Mouse (Mus musculus): ENCODE measurements around the gene Insr. TPM values are rescaled to one million over a fixed set of nuclear protein-coding genes. Genes with fewer than 3 reads are reported as not detected.
A peak's percentile ranks its signal among the peaks of the same experiment; 100 is the strongest.

The Insr gene
- total RNA-seq, 2 experiments from 2014 or later: 129 to 144 TPM

GRCm38 (mm10) chr8:3237319-3237718, 42.1 kb downstream of the Insr start:
- peak; percentile 80 to 86 for DNase-seq
- intact Hi-C loops (cut with DNase I): no loop called here

- intact Hi-C loops (cut with DNase I): no loop called here
- DNase-seq: peak in 1 of 2 experiments; percentile 42
These were observed 43.1 kb downstream of the Insr start for GRCm38 (mm10) chr8:3236277-3236676.

DNA sequence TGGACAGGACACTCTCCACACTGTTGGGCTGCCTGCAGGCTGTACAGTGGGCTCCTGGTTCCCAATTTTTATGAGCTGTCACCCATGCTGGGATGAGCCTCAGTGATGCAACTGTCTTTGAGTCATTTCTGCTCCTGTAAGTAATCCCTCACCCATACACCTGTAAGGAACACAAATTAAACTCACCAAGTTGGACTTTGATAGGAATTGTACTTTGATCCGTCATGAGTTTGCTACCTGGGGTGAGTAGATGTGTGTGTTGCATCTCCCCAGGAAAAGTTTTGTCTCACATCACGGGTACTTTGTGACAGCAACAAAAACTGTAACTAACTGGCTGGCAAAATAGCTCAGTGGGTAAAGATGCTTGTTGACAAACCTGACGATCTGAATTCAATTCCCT, 44.8 kb downstream of the Insr start:
- intact Hi-C loops (cut with DNase I): no loop called here

DNA sequence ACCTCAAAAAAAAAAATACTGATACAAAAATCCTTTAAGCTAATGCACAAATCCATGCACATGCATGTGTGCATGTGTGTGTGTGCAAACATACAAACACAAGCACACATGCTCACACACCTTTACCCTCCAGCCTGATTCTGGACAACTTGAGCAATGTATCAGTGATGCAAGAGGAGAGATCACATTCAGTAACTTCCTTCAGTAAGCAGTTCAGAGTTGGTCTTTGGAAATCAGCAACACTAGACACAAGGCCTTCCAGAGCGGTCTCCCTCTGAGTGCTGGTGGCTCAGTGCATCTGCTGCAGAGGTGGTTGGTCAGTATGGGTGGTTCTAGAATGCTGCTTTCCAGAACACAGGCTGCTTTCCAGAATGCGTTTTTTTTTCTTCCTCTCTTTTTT, 46.8 kb downstream of the Insr start:
- DNase-seq: no peak
- intact Hi-C loops (cut with DNase I): no loop called here

More for the DNA sequence above, 44.8 kb downstream of the Insr start:
- DNase-seq: no peak

DNA sequence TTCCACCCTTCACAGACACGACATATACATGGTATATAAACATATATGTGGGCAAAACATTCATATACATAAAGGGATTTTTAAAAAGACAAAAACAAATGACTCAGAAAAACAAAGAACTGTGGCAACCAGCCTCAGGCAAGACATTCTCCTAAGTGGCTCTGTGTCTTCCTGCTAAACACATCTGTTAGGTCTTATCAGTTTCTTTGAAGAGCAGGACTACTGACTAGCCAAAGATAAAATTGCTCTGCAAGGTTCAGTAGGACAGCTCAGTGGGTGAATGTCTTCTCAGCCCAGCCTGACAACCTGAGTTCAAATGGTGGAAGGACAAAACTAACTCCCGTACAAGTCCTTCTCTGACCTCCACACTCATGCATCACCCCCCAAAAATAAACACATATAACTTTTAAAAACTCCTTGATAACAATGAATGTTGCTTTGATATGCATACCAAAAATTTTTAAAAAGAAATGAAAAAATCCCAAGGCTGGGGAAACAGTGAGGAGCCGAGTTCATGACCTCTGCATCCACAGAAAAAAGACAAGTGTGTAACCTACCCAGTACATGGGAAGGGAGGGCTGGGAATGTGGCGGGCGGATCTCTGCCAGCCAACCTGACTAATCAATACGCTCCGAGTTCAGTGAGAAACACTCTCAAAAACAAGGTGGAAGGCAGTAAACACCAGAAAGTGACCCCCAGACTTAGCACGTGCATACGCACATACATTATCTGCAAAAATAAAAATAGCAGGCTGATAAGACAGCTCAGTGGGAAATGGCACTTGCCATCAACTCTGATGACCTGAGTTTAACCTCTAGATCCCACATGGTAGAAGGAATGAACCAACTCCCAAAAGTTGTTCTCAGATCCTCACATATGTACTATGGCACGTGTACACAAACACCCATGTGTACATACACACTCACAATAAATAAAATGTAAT, 49.0 kb downstream of the Insr start:
- peak in 1 of 2 experiments; percentile 55 for DNase-seq
- intact Hi-C loops (cut with DNase I): no loop called here

- DNase-seq: no peak
- intact Hi-C loops (cut with DNase I): no loop called here
These were observed 52.0 kb downstream of the Insr start for GRCm38 (mm10) chr8:3227423-3227822.

- DNase-seq: no peak
- intact Hi-C loops (cut with DNase I): no loop called here
These were observed 53.7 kb downstream of the Insr start for GRCm38 (mm10) chr8:3225731-3226130.

DNA sequence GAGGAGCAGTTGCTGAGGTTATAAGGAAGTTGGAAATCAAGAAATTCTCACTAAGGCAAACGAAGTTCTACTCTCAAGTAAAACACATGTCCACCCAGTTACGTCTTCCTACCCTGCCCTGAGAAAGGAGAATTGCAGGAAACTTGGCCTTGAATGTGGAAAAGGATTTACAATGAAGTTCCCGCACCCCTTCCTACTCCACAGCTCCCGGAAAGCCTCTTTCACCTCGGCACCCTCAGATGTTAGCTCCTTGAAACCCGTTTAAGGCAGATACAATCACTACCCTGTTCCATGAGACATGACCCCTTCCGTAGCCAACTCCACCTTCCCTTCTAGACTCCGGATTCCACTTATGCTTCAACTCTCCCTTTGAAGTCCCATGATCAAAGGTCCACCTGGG, 54.2 kb downstream of the Insr start:
- DNase-seq: no peak
- intact Hi-C loops (cut with DNase I): no loop called here

DNA sequence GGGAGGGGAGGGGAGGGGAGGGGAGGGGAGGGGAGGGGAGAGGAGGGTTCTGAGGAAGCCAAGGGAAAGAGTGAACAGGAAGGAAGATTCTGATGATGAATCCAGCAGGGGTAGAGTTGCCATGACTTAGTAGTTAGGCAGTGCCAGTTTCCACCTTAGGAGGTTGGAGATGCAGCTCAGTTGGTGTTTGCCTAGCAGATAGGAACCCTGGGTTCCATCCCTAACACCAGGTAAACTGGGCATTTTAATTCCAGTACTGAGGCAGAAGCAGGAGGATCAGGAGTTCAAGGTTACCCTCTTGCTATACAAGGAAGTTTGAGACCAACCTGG, 56.8 kb downstream of the Insr start:
- intact Hi-C loops (cut with DNase I): loop anchor here (2.0 kb wide), 1 partner anchor 56 kb away; the partner anchor contains the start of gene Insr
- no peak for DNase-seq

DNA sequence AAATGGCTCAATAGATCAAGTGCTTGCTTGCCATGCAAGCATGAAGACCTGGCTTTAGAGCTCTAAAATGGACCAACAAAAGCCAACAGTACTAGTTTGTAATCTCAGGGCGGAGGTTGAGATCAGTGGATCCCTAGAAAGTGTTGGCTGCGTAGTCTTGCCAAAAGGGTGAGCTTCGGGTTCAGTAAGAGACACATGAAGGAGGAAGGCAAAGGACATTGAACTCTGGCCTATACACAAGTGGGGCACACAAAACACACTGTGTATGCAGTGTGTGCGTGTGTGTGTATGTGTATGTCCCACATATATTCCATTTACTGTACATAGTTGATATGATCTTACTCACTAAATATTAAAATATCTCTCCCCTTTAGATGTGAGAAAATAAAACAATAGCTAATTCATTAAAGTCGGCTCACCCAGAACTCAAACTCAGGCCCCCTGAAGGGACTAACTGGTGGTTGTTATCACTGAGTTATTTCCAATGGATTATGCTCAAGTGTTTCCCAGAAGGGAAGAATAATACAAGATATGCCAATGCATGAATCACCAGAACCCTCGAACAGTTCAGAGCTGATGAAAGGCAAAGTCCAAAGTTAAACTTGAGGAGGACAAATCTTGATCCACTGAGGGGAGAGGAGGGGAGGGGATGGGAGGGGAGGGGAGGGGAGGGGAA, 57.3 kb downstream of the Insr start:
- intact Hi-C loops (cut with DNase I): loop anchor here (2.0 kb wide), 1 partner anchor 57 kb away; the partner anchor contains the start of gene Insr
- peak in 1 of 2 experiments; percentile 28 for DNase-seq

DNA sequence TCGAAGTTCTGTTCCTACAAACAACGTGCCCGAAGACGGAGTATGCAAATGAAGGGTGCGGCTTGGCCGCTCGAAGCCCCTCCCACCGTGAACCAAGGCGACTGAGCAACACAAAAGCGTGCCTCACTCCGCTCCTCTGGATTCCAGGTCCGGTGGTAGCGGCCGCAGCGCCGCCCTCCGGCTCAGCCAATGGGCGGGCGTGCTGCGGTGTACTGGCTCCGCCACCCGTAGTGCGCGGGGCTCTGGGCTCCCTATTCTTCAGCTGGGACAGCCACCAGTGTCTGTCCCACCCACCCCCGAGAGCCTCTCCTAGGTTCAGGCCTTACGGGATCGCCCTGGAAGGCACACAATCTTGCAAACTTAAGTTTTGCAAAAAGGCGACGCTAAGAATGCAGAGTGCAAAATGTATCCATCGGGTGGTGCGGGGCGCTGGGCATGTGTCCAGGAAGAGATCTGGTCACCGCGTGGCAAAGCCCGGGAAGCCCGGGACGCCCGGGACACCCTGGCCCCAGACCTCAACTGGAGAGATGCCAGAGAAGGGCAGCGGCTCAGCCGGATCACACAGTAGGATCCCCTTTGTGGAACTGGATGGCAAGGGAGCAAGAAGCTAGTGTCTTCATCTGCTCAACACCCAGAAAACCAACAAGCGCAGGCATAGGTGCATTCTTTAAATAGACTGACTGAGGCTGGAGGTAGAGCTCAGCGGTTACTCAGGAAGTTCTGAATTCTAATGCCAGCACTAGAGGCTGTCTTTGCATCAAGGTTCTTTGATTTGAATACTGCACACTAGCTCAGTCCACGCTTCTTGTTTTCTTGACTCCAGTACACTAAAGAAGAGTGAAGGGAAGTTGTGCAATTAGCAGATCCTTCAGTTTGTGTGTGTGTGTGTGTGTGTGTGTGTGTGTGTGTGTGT, 58.1 kb downstream of the Insr start:
- peak; percentile 91 to 93 for DNase-seq
- intact Hi-C loops (cut with DNase I): no loop called here

DNA sequence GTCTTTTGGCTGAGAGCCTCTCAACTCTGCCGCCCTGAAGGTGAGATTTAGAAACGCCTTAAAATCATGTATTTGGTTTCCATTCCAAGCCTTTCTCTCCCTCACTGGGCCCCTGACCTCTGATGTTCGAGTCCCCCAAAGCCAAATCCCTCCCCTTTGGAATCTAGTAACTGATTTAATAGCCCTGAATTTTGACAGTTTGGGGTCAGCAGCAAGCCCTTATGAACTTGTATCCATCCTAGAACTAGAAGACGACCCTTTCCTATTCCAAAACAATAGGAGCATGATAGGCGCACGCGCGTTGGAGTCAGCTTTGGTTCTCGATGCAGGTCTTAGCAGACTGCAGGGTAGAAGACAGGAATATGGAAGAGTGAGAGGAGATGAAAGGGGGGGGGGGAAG, 58.9 kb downstream of the Insr start:
- peak in 1 of 2 experiments; percentile 29 for DNase-seq
- intact Hi-C loops (cut with DNase I): no loop called here

DNA sequence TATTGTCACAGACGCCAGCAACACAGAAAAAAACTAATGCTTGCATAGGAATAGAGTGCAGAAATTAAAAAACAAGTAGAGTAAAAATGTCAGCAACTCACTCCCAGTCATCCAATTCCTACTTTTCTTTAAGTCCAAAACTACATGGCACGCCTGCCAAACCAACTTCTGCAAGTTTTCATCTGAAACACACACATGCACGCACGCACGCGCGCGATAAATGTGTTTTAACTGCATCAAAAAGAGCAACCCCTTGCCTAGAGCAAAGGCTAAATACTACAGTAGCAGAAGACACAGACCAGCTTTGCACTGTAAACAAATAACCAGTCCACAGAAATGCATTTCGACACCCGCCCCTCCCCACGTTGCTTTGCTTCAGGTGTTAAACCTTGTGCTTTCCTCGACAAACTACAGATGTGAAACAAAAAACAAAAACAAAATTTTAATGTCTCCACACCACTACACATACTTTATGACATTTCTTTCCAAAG, 59.5 kb downstream of the Insr start:
- DNase-seq: no peak
- intact Hi-C loops (cut with DNase I): no loop called here

DNA sequence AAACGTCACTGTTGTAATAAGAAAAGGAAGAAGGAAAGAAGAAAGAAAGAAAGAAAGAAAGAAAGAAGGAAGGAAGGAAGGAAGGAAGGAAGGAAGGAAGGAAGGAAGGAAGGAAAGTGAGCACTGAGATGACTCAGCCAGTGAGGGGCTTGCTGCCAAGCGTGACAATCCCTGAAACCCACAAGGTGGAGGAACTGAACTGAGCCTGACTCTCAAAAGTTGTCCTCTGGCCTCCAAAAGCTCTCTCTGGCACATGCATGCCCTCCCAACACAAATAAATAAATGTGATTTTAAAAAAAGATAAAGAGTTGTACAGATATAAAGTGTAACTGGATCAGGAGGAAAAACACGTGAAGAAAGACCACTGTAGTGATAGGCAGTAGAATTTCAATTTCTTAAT, 60.2 kb downstream of the Insr start:
- intact Hi-C loops (cut with DNase I): no loop called here
- no peak for DNase-seq

GRCm38 (mm10) chr8:3216541-3217092, 62.8 kb downstream of the Insr start:
- no peak for DNase-seq
- intact Hi-C loops (cut with DNase I): no loop called here

- intact Hi-C loops (cut with DNase I): no loop called here
- peak; percentile 60 to 67 for DNase-seq
These were observed 63.9 kb downstream of the Insr start for GRCm38 (mm10) chr8:3215561-3215960.

GRCm38 (mm10) chr8:3214601-3215000, 64.8 kb downstream of the Insr start:
- no peak for DNase-seq
- intact Hi-C loops (cut with DNase I): no loop called here

DNA sequence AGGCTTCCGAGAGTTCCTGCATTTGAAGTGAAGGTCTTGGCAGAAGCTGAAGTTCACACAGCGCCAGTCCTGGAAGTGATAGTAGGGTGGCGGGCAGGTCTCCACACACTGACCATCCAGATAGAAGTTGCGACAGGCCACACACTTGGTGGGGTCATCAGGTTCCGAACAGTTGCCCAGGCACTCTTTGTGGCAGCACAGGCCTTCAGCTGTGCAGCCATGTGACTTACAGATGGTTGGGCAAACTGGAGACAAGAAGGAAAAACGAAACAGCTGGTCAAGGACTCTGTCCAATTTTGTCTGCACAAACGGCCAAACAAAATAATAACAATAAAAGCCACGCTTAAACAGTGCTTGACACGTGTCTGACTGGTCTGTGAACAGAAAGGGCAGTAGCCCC, 68.0 kb downstream of the Insr start:
- intact Hi-C loops (cut with DNase I): no loop called here
- peak; percentile 65 to 67 for DNase-seq

- intact Hi-C loops (cut with DNase I): no loop called here
- DNase-seq: no peak
These were observed 69.5 kb downstream of the Insr start for GRCm38 (mm10) chr8:3209960-3210359.

DNA sequence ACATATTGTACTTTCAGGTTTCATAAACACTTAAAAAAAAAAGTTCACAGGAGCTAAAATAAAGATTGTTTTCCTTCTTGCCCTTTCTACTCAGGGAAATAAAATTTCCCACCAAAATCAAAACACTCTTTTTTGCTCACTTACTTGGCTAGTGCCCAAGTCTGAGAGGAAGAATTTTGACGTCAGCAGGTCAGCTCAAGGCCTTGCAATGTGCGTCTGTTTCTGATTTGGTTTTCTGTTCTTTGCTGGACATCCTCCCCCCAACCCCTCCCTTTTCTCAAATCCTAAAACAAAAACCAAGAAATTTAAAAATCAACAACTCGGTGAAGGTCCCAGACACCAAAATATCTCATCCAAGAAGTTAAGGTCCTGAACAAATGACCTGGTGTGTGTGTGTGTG, 70.1 kb downstream of the Insr start:
- intact Hi-C loops (cut with DNase I): no loop called here

More for the DNA sequence above, 70.1 kb downstream of the Insr start:
- DNase-seq: peak; percentile 64 to 67

Data from heart, postnatal 10 days (tissue).